Mouse (Mus musculus): ENCODE data around the gene Gria1. TPM values are rescaled to one million over a fixed set of nuclear protein-coding genes. Genes with fewer than 3 reads are reported as not detected.

Gria1 gene
- 0.31 TPM for polyA plus RNA-seq (2014; fragmentation: Illumina TruSeq; extraction: RNeasy Lipid Tissue Mini Kit (QIAGEN cat#74804); ENCODE audit: low read depth, low replicate concordance)

GRCm38 (mm10) chr11:57011024-57011690 is at the start of gene Gria1:
Gene Gria1 (plus strand): TSS chr11:57011387.

